Mouse (Mus musculus): ENCODE results near the gene Cdh23.

The Cdh23 gene

GRCm38 (mm10) chr10:60261530-60261929 lies 434.8 kb downstream of the Cdh23 start:
- no peak for DNase-seq (ENCODE audit: low spot score in 2 of 2)

GRCm38 (mm10) chr10:60260557-60261294 lies 435.6 kb downstream of the Cdh23 start:
- DNase-seq (ENCODE audit: low spot score in 2 of 2), result no peak

GRCm38 (mm10) chr10:60257261-60257825 lies 438.9 kb downstream of the Cdh23 start:
- no peak for DNase-seq (ENCODE audit: low spot score in 2 of 2)

- DNase-seq (ENCODE audit: low spot score in 2 of 2), result no peak
Measured at GRCm38 (mm10) chr10:60256088-60256487, 440.2 kb downstream of the Cdh23 start.

Data from frontal cortex, postnatal 36 days (tissue).